Mouse (Mus musculus): ENCODE measurements around the gene Arhgef6.

GRCm38 (mm10) chrX:57306747-57307146 lies 31.8 kb downstream of the Arhgef6 start:
- no peak for TF ChIP-seq CTCF (IDR thresholded peaks at IDR 0.05; ENCODE audit: insufficient read depth, low read length)
- no peak for TF ChIP-seq POLR2A (IDR thresholded peaks at IDR 0.05; ENCODE audit: borderline replicate concordance, extremely low read depth, low read depth, low read length)
